Mouse (Mus musculus) kidney, adult 18-20 months (tissue): ENCODE data around the gene Snx13.
A peak's percentile ranks its signal among the peaks of the same experiment; 100 is the strongest.

Source experiments
- DNase-seq: peaks from one replicate; pipeline ENCODE4 v3.0.0; 2021

The Snx13 gene

DNA sequence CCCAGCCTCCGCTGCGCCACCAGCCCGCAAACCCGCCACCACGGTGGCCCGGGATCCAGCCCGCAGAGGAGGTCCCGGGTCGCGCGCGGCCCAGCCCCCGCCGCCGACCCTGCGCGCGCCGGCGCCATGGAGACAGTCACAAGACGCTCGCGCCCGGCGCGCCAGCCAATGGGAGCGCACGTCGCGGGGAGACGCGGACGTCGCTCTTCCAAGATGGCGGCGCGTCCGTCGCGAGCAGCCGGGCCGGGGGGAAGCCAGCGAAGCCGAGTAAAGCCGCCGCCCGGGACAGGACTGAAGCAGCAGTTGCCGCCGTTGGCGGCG is at the start of gene Snx13:
TSS of gene Snx13 (plus strand) at position 188 of the 321 bp plus-strand sequence.
- peak; percentile 93 for DNase-seq

DNA sequence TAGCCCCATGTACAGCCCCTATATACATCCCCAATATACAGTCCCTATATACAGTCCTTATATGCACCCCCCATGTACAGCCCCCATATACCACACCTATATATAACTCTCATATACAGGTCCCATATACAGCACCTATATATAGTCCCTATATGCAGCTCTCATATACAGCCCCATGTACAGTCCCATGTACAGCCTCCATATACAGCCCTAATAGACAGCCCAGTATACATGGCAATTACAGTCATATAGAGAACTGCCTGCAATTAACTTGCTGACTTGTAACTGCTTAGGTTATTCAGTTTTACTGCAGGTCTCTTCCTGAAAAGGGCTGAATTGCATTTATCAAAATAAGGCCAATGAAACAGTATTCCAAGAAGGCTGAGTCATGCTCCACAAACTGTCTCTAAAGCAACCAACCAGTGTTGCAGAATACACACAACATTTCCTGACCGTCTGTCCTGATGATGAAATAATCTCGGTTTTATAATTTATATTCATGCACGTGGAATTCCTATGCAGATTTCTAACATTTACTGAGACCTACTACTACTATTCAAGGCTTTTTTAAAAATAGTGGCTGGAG is 49.3 kb upstream of the Snx13 start:
- no peak for DNase-seq

GRCm38 (mm10) chr12:34998778-34999467 is 48.1 kb upstream of the Snx13 start:
- no peak for DNase-seq

- no peak for DNase-seq
Measured at GRCm38 (mm10) chr12:35000323-35000722, 46.7 kb upstream of the Snx13 start.

- no peak for DNase-seq
Measured at GRCm38 (mm10) chr12:35005748-35006147, 41.2 kb upstream of the Snx13 start.

GRCm38 (mm10) chr12:35007851-35008250 is 39.1 kb upstream of the Snx13 start:
- DNase-seq: no peak

DNA sequence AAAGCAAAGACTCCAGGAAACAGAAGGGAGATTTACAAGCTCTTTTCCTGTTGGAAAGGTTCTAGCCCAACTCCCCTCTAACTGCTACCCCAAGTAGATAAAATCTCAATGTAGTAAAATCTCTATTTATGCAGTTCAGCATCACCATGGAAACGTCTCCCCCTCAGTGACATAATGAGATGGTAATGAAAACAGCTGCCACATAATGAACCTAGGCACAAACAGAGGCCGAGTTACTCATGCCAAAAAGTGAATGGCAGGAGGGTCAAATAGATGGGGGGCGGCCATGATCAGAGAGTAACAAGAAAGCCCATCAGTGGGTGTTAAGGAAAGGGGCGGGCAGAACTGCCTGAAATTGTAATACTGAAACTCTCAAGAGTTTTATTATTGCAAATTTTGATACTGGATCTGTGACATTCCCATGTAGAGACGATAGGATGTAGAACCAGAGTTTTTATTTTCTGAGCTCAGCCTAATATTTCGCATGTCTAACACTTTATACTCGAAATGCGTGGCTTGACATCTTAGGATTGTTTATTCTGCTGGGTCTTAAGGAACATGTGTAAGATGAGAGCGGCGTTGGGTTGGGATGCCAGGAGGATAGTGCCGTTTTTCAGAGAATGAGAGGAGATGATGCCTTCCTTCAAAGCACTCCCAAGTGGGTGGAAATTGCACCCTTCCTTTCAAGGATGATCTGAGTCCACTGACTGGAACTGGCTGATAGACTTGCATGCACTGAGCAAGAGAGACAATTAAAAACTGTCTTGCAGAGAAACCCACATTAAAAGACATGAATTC is 38.4 kb upstream of the Snx13 start:
- no peak for DNase-seq

DNA sequence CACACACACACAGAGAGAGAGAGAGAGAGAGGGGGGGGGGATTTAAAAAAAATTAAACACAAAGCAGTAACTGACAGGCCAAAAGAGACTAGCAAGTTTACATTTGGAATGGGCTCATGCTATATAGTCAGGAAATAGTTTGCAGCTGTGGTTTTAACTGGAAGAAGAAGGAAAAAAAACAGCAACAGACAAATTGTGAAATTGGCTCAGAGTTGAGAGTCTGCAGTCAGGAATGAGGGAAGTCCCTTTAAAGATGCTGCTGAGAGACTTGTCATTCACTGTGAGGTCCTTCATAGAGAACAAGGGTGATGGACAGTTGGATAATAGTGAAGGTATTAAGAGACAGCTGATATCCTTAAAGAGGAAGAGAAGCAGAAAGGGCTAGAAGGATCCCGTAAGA is 35.5 kb upstream of the Snx13 start:
- no peak for DNase-seq

DNA sequence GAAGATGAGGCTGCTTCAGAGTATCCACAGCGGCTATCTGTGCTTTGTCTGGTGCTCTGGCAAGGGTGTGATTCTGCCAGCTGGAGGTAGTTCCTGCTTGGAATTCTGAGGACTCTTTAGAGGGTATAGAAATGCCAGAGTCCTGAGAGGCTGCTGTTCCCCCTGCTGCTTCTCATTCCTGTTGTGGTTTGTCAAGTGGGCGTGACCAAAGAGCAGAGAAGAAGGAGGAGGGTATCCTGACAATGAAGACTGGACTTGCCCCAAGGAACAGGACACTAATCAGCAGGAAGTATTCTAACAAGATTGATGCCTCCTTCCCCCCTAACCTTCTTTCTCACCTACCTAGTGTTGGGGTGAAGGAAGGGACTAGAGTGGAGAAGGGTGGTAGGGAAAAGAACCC is 33.0 kb upstream of the Snx13 start:
- no peak for DNase-seq

DNA sequence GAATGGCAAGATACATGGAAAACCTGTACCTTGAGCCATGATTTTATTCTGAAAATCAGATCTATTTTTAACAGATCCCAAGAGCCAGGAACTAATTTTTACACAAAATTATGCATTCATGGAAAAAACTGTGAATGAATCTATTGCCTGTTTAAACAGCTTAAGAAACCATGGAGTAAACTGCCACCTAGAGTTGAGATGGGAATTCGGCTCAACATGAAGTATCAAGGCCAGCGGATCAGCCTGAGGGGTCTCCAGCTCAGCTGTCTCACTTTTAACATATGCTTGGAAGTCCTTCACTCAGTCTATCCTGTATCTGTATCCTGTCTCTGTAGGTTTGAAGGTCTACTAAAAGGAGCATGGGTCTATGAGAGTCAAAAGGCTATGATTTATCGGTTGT is 30.9 kb upstream of the Snx13 start:
- DNase-seq: no peak

- DNase-seq: no peak
Measured at GRCm38 (mm10) chr12:35016481-35017250, 30.3 kb upstream of the Snx13 start.

DNA sequence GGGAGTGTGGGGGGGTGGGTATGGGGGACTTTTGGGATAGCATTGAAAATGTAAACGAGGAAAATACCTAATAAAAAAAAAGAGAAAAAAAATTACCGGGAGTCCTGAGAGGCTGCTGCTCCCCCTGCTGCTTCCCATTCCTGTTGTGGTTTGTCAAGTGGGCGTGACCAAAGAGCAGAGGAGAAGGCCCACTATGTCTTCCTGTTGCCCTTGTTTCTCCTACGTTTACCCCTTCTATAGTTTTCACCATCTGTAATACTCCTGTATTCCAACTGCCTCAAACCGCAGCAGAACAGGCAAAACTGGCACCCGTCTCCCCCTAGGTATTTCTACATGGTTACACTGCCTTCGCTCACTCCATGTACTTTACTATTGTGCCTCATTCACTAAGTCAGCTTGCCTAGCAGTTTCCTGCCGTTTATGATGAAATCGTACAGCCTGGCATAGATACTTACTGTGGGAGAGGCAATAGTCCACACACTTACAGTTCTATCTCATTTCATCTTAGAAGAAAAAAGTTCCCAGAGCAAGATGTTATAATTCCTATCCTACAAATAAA is 28.2 kb upstream of the Snx13 start:
- DNase-seq: no peak

- DNase-seq: no peak
Measured at GRCm38 (mm10) chr12:35021285-35021684, 25.7 kb upstream of the Snx13 start.

- DNase-seq: no peak
Measured at GRCm38 (mm10) chr12:35022066-35022465, 24.9 kb upstream of the Snx13 start.

GRCm38 (mm10) chr12:35025916-35026432 is 21.0 kb upstream of the Snx13 start:
- DNase-seq: no peak

- DNase-seq: no peak
Measured at GRCm38 (mm10) chr12:35027533-35027932, 19.5 kb upstream of the Snx13 start.

DNA sequence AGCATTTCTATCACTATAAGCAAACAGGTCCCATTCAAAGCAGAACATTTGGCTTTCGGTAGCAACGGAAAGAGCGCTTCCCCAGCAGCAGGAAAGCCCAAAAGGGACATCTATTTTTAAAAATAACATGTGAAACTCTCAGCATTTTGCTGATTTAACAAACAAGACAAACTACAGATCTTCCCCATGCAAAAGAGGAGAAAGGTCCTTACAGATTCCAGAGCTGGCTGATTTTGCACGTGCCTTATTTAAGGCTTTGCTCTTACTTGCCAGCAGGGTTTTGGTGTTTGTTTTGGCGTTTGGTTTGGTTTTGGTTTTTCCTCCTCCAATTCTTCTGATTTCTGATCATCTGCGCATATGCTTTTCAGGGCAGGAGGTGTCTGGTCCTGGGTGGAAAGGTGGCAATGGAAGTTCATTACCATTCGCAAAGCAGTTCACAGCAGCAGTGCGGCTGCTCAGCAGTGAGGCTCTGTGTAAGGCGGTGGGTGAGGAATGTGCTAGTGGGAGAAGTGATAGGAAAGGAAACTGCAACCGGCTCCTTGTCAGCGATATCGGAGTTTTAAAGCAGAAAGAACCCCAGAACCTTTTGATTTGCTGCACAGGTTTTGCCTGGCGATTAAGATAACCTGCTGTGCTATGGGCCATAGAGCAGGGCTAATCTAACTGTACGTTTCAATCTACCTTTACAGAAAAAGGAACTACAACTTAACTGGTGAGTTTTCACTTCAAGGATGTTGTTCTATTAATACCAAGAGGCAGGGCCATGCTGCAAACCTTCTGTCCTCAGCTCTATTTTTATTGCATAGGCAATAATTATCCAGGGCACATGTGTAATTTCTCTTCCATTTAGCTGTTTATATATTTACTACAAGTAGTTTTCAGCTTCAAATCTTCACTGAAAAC is 8.1 kb upstream of the Snx13 start:
- DNase-seq: peak; percentile 16

- DNase-seq: no peak
Measured at GRCm38 (mm10) chr12:35039571-35039936, 7.4 kb upstream of the Snx13 start.

GRCm38 (mm10) chr12:35041964-35042363 is 5.0 kb upstream of the Snx13 start:
- DNase-seq: no peak

DNA sequence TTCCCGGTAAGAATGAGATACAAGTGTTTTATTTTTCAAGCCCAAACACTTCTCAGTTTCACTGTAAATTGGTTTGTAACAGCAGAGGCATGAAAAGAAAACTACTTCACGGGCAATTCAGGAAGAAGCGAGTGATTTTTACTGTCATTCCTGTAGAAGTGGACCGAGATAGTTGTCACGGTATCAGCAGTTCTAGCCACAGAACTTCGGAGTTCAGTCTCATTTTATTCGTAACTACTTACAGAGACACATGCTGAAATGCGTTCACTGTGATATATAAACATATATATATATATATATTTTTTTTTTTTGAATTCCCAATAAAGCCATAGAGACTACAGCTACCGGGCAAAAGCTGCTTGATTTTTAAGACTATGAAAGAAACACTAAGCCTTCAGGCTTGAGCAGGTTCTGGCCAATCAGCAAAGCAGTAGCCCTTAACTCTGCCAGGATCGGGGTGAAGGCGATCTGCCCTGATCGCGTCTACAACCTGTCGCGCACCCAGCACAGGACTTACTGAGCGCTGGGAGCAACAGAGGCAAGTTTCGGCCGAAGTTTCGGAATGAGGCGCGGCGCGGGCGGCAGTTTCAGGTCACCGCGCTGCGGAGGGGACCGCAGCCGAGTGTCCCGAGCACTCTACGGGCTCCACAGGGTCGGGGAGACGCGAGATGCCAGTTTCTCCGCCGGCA is 532 bp upstream of the Snx13 start:
- DNase-seq: no peak
